ENCODE assay signal across 25 mouse cellular contexts in genomic region chr12:76554871-76555386, GRCm38 (mm10). TPM values are rescaled to one million over a fixed set of nuclear protein-coding genes. Genes with fewer than 3 reads are reported as not detected.
DNase-seq lines count a peak whose midpoint lies in the region; ATAC-seq and TF ChIP-seq lines count a peak whose summit lies in the region.
"Had no signal": no experiment of that assay in that cellular context is flagged by ENCODE, and none has a peak within 500 bp of the region (broad histone marks: within the 10 kb centered on the region; RNA-seq: fewer than 3 reads in every experiment).

No protein-coding gene starts in this region.

- H3K9me3 ChIP-seq in limb, embryonic 15.5 days: no peaks in the 10 kb centered on the region
- H3K9me3 ChIP-seq: embryonic facial prominence, embryonic 13.5 days; heart, embryonic 13.5 days; liver, embryonic 12.5 days; midbrain, embryonic 10.5 days had no signal

- peaks cover 56% of the 10 kb centered on the region for H3K4me1 ChIP-seq in kidney, adult 2 months (ENCODE audit: control insufficient read depth, insufficient read depth, low read length)
- peaks cover 36% of the 10 kb centered on the region for H3K4me1 ChIP-seq in limb, embryonic 15.5 days
- H3K4me1 ChIP-seq in cerebellum, adult 2 months (ENCODE audit: control insufficient read depth, insufficient read depth, low read length): peaks cover 9% of the 10 kb centered on the region

- no peak overlapping the region for H3K9ac ChIP-seq in limb, embryonic 15.5 days
- H3K9ac ChIP-seq: embryonic facial prominence, embryonic 13.5 days; heart, embryonic 13.5 days; hindbrain, embryonic 14.5 days; liver, embryonic 12.5 days had no signal

- no peak overlapping the region for H3K4me2 ChIP-seq in limb, embryonic 15.5 days
- H3K4me2 ChIP-seq: embryonic facial prominence, embryonic 13.5 days; heart, embryonic 13.5 days; hindbrain, embryonic 14.5 days; liver, embryonic 12.5 days had no signal

- ATAC-seq in limb, embryonic 15.5 days (ENCODE audit: insufficient number of reproducible peaks, low FRiP score, low TSS enrichment, low read depth): peak; percentile 22; the same call in 1 of the 2 replicates
- ATAC-seq: activated CD4-positive, CD25-positive, alpha-beta regulatory T cell, adult 4 months; forebrain, embryonic 14.5 days; inflammation-experienced regulatory T-cells, adult 6 months; liver, embryonic 12.5 days had no signal

- no peak for TF ChIP-seq POLR2A in kidney, adult 2 months (IDR thresholded peaks at IDR 0.05; ENCODE audit: low read depth, low read length)
- TF ChIP-seq POLR2A in cerebellum, adult 2 months (IDR thresholded peaks at IDR 0.05; ENCODE audit: borderline replicate concordance, insufficient read depth, low read length): no peak

- no peak for DNase-seq in kidney, adult 2 months
- DNase-seq in kidney, adult 9 months: no peak
- peak; percentile 69 for DNase-seq in urinary bladder, postnatal 14 days (ENCODE audit: low spot score)
- DNase-seq in urinary bladder, adult 18-20 months (ENCODE audit: low spot score in 2 of 2): no peak
- no peak for DNase-seq in thymus, postnatal 0 days (ENCODE audit: low spot score)
- DNase-seq in cerebellum, adult 2 months: no peak
- DNase-seq: adrenal gland, adult 8-10 months; cerebellum, adult 18-20 months; cerebellum, postnatal 25 days; gastrocnemius, postnatal 10 days; heart, postnatal 36 days; left cerebral cortex, postnatal 4 days; lung, adult 18-20 months; lung, postnatal 10 days; right cerebral cortex, adult 18-20 months; thymus, postnatal 36 days had no signal

- 92% methylated on average over 3 of the region's 3 CpGs for WGBS in kidney, adult 2 months
- 81% methylated on average over 3 of the region's 3 CpGs for WGBS in limb, embryonic 15.5 days
- 93% methylated on average over 3 of the region's 3 CpGs for WGBS in cerebellum, adult 2 months

- no peak for TF ChIP-seq CTCF in kidney, adult 2 months (conservative IDR thresholded peaks at IDR 0.05; ENCODE audit: insufficient read depth, insufficient read length, low read depth, low read length)
- no peak for TF ChIP-seq CTCF in cerebellum, adult 2 months (IDR thresholded peaks at IDR 0.05; ENCODE audit: borderline replicate concordance, insufficient read depth, low read depth, low read length)

- H3K27ac ChIP-seq in kidney, adult 2 months (ENCODE audit: insufficient read depth, low read depth, low read length): 0 out of 2 replicates have a peak overlapping the region, but pooled peaks have one; percentile 12
- peak overlapping the region; percentile 24; the same call in 1 of the 2 replicates for H3K27ac ChIP-seq in limb, embryonic 15.5 days
- no peak overlapping the region for H3K27ac ChIP-seq in cerebellum, adult 2 months (ENCODE audit: insufficient read depth, low read length)
- H3K27ac ChIP-seq: embryonic facial prominence, embryonic 13.5 days; heart, embryonic 13.5 days; hindbrain, embryonic 14.5 days; liver, embryonic 12.5 days; midbrain, embryonic 10.5 days had no signal

- H3K4me3 ChIP-seq in kidney, adult 2 months (ENCODE audit: insufficient read depth, low read depth, low read length): no peak overlapping the region
- no peak overlapping the region for H3K4me3 ChIP-seq in limb, embryonic 15.5 days
- H3K4me3 ChIP-seq in cerebellum, adult 2 months (replicated peaks; ENCODE audit: insufficient read depth, low read depth, low read length): no peak overlapping the region
- H3K4me3 ChIP-seq: embryonic facial prominence, embryonic 13.5 days; heart, embryonic 13.5 days; liver, embryonic 12.5 days; midbrain, embryonic 10.5 days had no signal

- H3K27me3 ChIP-seq in kidney, adult 2 months (replicated peaks; ENCODE audit: control insufficient read depth, insufficient read depth, low read length): no peaks in the 10 kb centered on the region
- no peaks in the 10 kb centered on the region for H3K27me3 ChIP-seq in limb, embryonic 15.5 days
- H3K27me3 ChIP-seq in cerebellum, adult 2 months (ENCODE audit: control insufficient read depth, insufficient read depth, low read length): no peaks in the 10 kb centered on the region
- H3K27me3 ChIP-seq: embryonic facial prominence, embryonic 13.5 days; heart, embryonic 13.5 days had no signal

- H3K36me3 ChIP-seq in kidney, adult 2 months (ENCODE audit: control insufficient read depth, insufficient read depth, low read length): no peaks in the 10 kb centered on the region
- H3K36me3 ChIP-seq in limb, embryonic 15.5 days: peaks cover under 1% of the 10 kb centered on the region; the same call in 1 of the 2 replicates
- H3K36me3 ChIP-seq: embryonic facial prominence, embryonic 13.5 days; liver, embryonic 12.5 days; midbrain, embryonic 10.5 days had no signal

RNA-seq across cellular contexts. Expression of gene Plekhg3, which starts 24.2 kb away (rescaled TPM):
- 57.9 and 67.6 TPM in 2 replicates for polyA plus RNA-seq in kidney, adult 2 months (2012; rRNA removed)
- 6.0 and 8.0 TPM in 2 replicates for polyA plus RNA-seq in limb, embryonic 15.5 days (2015; fragmentation: Nextera tagmentation; extraction: Ambion mirVana)
- polyA plus RNA-seq in thymus, postnatal 0 days (2015; fragmentation: Nextera tagmentation; extraction: Ambion mirVana): 3.3 and 4.7 TPM in 2 replicates
- polyA plus RNA-seq in cerebellum, adult 2 months (2012; rRNA removed): 30.1 and 34.4 TPM in 2 replicates
